Mouse (Mus musculus): ENCODE data around the gene Aipl1. TPM values are rescaled to one million over a fixed set of nuclear protein-coding genes. Genes with fewer than 3 reads are reported as not detected.

The Aipl1 gene
- 0.35 and 0.41 TPM in 2 replicates for polyA plus RNA-seq (2015; fragmentation: Nextera tagmentation; extraction: Ambion mirVana)

DNA sequence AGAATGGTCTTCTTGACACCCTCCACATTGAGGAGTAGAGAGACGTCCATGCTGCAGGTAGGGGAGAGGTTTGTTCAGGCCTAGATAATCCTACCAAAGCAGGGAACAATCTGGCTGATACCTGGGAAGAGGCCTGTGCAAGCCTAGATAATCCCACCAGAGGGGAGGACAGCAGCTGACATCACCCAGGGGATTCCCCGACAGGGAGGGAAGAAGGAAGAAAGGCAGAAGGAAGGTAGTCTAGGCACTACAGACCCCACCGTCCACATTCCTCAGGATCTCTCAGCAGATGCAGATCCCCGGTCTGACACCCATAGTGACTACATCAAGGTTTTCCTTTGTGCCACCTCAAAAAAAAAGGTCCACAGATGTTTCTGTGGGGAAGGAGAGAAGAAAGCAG lies at the start of gene Aipl1:
Gene Aipl1, minus strand, starts transcription at position 101 of the 400 bp plus-strand sequence.

DNA sequence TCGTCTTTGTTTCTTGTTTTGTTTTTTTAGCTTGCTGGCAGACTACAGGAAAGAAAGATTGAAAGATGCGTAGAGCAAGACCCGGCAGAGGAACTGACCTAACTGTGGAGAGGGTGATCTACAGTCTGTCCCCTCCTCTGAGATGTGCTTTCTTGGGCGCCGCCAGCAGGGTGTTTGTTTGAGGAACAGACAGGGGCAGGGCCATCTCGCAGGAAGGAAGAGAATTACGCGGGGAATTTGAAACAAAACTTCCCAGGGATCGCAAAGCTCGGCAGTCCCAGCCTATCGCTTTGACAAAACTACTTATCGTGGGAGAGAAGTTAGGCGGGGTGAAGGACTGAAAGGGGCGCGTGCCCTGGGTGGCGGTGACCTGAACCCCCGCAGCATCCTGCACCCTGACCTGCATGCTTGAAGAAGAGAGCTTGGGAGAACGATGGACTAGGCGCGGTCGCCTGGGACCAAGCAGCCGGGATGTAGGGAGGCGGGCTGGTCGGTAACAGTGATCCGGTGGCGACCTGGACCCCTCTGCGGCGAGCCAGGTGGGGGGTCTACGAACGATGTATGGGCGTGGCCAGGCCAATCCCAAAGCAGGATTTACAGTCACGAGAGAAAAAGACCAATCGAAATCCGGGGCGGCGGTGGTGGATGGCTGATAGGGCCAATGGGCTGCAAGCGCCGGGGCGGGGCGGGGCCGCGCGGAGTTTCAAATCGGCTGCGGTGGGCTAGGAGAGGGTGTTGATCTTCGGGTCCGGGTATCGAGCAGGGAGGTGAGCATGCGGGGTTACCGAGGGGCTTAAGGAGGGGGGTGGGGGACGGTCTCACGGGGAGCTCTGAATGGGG lies 4.7 kb upstream of the Aipl1 start, which contains the start of gene Pimreg:
Gene Pimreg, plus strand, starts transcription at position 265 of the 840 bp plus-strand sequence.

Other genes starting within 250 kb of the Aipl1 start
- 25.1 and 33.8 TPM in 2 replicates for gene Pimreg, start 4.5 kb upstream of the Aipl1 start, polyA plus RNA-seq (2015; fragmentation: Nextera tagmentation; extraction: Ambion mirVana)
- gene Pitpnm3, start 98.3 kb upstream of the Aipl1 start, polyA plus RNA-seq (2015; fragmentation: Nextera tagmentation; extraction: Ambion mirVana) = 0.07 and 0.16 TPM in 2 replicates
- 0.05 and 0.07 TPM in 2 replicates for gene Gm43951, start 169.3 kb upstream of the Aipl1 start, polyA plus RNA-seq (2015; fragmentation: Nextera tagmentation; extraction: Ambion mirVana)
- gene 4933427D14Rik, start 169.9 kb upstream of the Aipl1 start, polyA plus RNA-seq (2015; fragmentation: Nextera tagmentation; extraction: Ambion mirVana) = 6.8 and 8.3 TPM in 2 replicates
- gene Txndc17, start 170.0 kb upstream of the Aipl1 start, polyA plus RNA-seq (2015; fragmentation: Nextera tagmentation; extraction: Ambion mirVana) = 214 and 269 TPM in 2 replicates
- 54.8 and 92.9 TPM in 2 replicates for gene Med31, start 178.1 kb upstream of the Aipl1 start, polyA plus RNA-seq (2015; fragmentation: Nextera tagmentation; extraction: Ambion mirVana)
- gene Slc13a5, start 229.7 kb upstream of the Aipl1 start, polyA plus RNA-seq (2015; fragmentation: Nextera tagmentation; extraction: Ambion mirVana) = 0.18 TPM in 1 of 2 replicates, not detected in the other